ENCODE assay signal across 15 mouse cellular contexts in genomic region chr10:60932855-60933254, GRCm38 (mm10).
DNase-seq lines count a peak whose midpoint lies in the region; ATAC-seq and TF ChIP-seq lines count a peak whose summit lies in the region.
"Had no signal": no experiment of that assay in that cellular context is flagged by ENCODE, and none has a peak within 500 bp of the region (broad histone marks: within the 10 kb centered on the region; RNA-seq: fewer than 3 reads in every experiment).

No protein-coding gene starts in this region.

- 0 out of 2 replicates have a peak overlapping the region, but pooled peaks have one; percentile 3 for H3K4me3 ChIP-seq in heart, embryonic 10.5 days
- H3K4me3 ChIP-seq in liver, adult 2 months (ENCODE audit: insufficient read depth, low read depth, low read length) = peak overlapping the region; percentile 44
- no peak overlapping the region for H3K4me3 ChIP-seq in liver, embryonic 16.5 days (ENCODE audit: low read depth, low read length)
- H3K4me3 ChIP-seq: embryonic facial prominence, embryonic 12.5 days; liver, embryonic 15.5 days; neural tube, embryonic 12.5 days had no signal

- no peaks in the 10 kb centered on the region for H3K79me2 ChIP-seq in liver, adult 2 months (ENCODE audit: control insufficient read depth, insufficient read depth, low read length)

- no peak for TF ChIP-seq POLR2A in liver, adult 2 months (IDR thresholded peaks at IDR 0.05; ENCODE audit: extremely low read depth, insufficient read depth, low read length)

- 22% methylated on average over 3 of the region's 3 CpGs for WGBS in heart, embryonic 10.5 days
- 26% methylated on average over 3 of the region's 3 CpGs for WGBS in liver, adult 2 months
- 19% methylated on average over 3 of the region's 3 CpGs for WGBS in liver, embryonic 16.5 days (ENCODE audit: insufficient replicate concordance)

- no peaks in the 10 kb centered on the region for H3K36me3 ChIP-seq in heart, embryonic 10.5 days
- H3K36me3 ChIP-seq in liver, adult 2 months (ENCODE audit: control insufficient read depth, insufficient read depth, low read length) = no peaks in the 10 kb centered on the region
- no peaks in the 10 kb centered on the region for H3K36me3 ChIP-seq in liver, embryonic 16.5 days (ENCODE audit: control insufficient read depth, insufficient read depth)
- H3K36me3 ChIP-seq: embryonic facial prominence, embryonic 12.5 days; liver, embryonic 15.5 days; neural tube, embryonic 12.5 days had no signal

- peak overlapping the region; percentile 49; the same call in 1 of the 2 replicates for H3K9ac ChIP-seq in liver, adult 2 months (ENCODE audit: low read depth, low read length)
- H3K9ac ChIP-seq in liver, embryonic 16.5 days (ENCODE audit: low read depth, low read length) = no peak overlapping the region
- H3K9ac ChIP-seq: embryonic facial prominence, embryonic 12.5 days; liver, embryonic 15.5 days; neural tube, embryonic 12.5 days had no signal

- DNase-seq in heart, embryonic 10.5 days (ENCODE audit: low spot score) = no peak
- no peak for DNase-seq in heart, adult 8-10 months (ENCODE audit: low spot score)
- peak; percentile 7 for DNase-seq in liver, adult 2 months (ENCODE audit: extremely low read depth, low read depth, low spot score)
- no peak for DNase-seq in liver
- DNase-seq in MN1 (ENCODE audit: low spot score) = peak; percentile 60
- DNase-seq in left cerebral cortex, postnatal 4 days = no peak
- DNase-seq in frontal cortex, postnatal 14 days (ENCODE audit: low spot score in 2 of 2) = no peak
- DNase-seq: adrenal gland, postnatal 14 days; cerebellum, postnatal 25 days; midbrain, embryonic 14.5 days had no signal

- peak overlapping the region; percentile 88 for H3K27ac ChIP-seq in heart, embryonic 10.5 days
- H3K27ac ChIP-seq in liver, adult 2 months (replicated peaks; ENCODE audit: insufficient read depth, low read depth, low read length) = peak overlapping the region; percentile 77
- 0 out of 2 replicates have a peak overlapping the region, but pooled peaks have one; percentile 10 for H3K27ac ChIP-seq in liver, embryonic 16.5 days (ENCODE audit: low read length)
- H3K27ac ChIP-seq: embryonic facial prominence, embryonic 12.5 days; liver, embryonic 15.5 days; neural tube, embryonic 12.5 days had no signal

- H3K27me3 ChIP-seq in heart, embryonic 10.5 days (ENCODE audit: insufficient read depth, poor library complexity, severe bottlenecking) = peaks cover 6% of the 10 kb centered on the region; the same call in 1 of the 2 replicates
- no peaks in the 10 kb centered on the region for H3K27me3 ChIP-seq in liver, adult 2 months (ENCODE audit: control insufficient read depth, insufficient read depth, low read length)
- no peaks in the 10 kb centered on the region for H3K27me3 ChIP-seq in liver, embryonic 16.5 days (ENCODE audit: control insufficient read depth, insufficient read depth, low read depth, low read length)
- H3K27me3 ChIP-seq: liver, embryonic 15.5 days; neural tube, embryonic 12.5 days had no signal

- H3K4me2 ChIP-seq in liver, embryonic 16.5 days (ENCODE audit: low read depth, low read length) = no peak overlapping the region
- H3K4me2 ChIP-seq: embryonic facial prominence, embryonic 12.5 days; neural tube, embryonic 12.5 days had no signal

- intact Hi-C loops in left cerebral cortex, postnatal 4 days (cut with DNase I) = no loop called here

- peaks cover 95% of the 10 kb centered on the region for H3K4me1 ChIP-seq in heart, embryonic 10.5 days
- H3K4me1 ChIP-seq in liver, adult 2 months (ENCODE audit: control insufficient read depth, insufficient read depth, low read length) = no peaks in the 10 kb centered on the region
- H3K4me1 ChIP-seq in liver, embryonic 16.5 days (ENCODE audit: control insufficient read depth, low read depth, low read length) = no peaks in the 10 kb centered on the region; the same call in 1 of the 2 replicates

- H3K9me3 ChIP-seq in heart, embryonic 10.5 days = no peaks in the 10 kb centered on the region
- no peaks in the 10 kb centered on the region for H3K9me3 ChIP-seq in liver, embryonic 16.5 days (replicated peaks; ENCODE audit: control insufficient read depth, low read length)
- H3K9me3 ChIP-seq: embryonic facial prominence, embryonic 12.5 days; liver, embryonic 15.5 days; neural tube, embryonic 12.5 days had no signal

- no peak; the same call in 1 of the 2 replicates for ATAC-seq in liver, embryonic 16.5 days (ENCODE audit: low read depth)
- ATAC-seq: hindbrain, embryonic 16.5 days had no signal

- TF ChIP-seq CTCF in liver, adult 2 months (IDR thresholded peaks at IDR 0.05; ENCODE audit: low read depth, low read length) = no peak

Comparison
In these comparisons a context has a peak if more than half of its experiments do, and no peak if none do; other contexts are left out.
1. DNase-seq: peak in liver, adult 2 months (single experiment) and MN1 (single experiment); none in heart, embryonic 10.5 days (single experiment), heart, adult 8-10 months (single experiment), liver (single experiment), left cerebral cortex, postnatal 4 days (single experiment) and frontal cortex, postnatal 14 days (0 of 2).
2. H3K27ac ChIP-seq: peak in every context shown above with its lines; median percentile 88 in heart, embryonic 10.5 days; 77 in liver, adult 2 months; 10 in liver, embryonic 16.5 days.